Mouse (Mus musculus): ENCODE results near the gene Prmt3. TPM values are rescaled to one million over a fixed set of nuclear protein-coding genes. Genes with fewer than 3 reads are reported as not detected.

Prmt3 gene
- polyA plus RNA-seq (2014; fragmentation: Nextera tagmentation; extraction: Ambion mirVana) = 54.8 and 55.0 TPM in 2 replicates

GRCm38 (mm10) chr7:49778114-49778901 is at the start of gene Prmt3:
Gene Prmt3 (plus strand): TSS chr7:49778346.
- no peaks in the 10 kb centered on the region for H3K27me3 ChIP-seq (ENCODE audit: control insufficient read depth, insufficient read depth, low read length)
- no peaks in the 10 kb centered on the region for H3K9me3 ChIP-seq (ENCODE audit: control insufficient read depth, low read length)
- peak within 1 kb of the TSS; percentile 66 for H3K4me3 ChIP-seq (ENCODE audit: low read depth, low read length)
- under 1% methylated on average over 77 of the region's 92 CpGs for WGBS
- H3K36me3 ChIP-seq (ENCODE audit: control insufficient read depth, insufficient read depth, low read length) = 0 out of 2 replicates have a peak, but pooled peaks cover 3% of the 10 kb centered on the region
- no peaks in the 10 kb centered on the region for H3K4me1 ChIP-seq (ENCODE audit: control insufficient read depth, insufficient read depth, low read length)
- peak within 1 kb of the TSS; percentile 65; the same call in 1 of the 2 replicates for H3K27ac ChIP-seq (ENCODE audit: low read depth, low read length)
- ATAC-seq (ENCODE audit: insufficient read depth, low FRiP score, low TSS enrichment) (peak; percentile 95), DNase-seq (ENCODE audit: low spot score) (peak; percentile 99)
- peak within 1 kb of the TSS; percentile 80 for H3K4me2 ChIP-seq (ENCODE audit: low read depth)
- peak within 1 kb of the TSS; percentile 80 for H3K9ac ChIP-seq (ENCODE audit: low read length)

GRCm38 (mm10) chr7:49734342-49734741 is 43.8 kb upstream of the Prmt3 start:
- Histone ChIP-seq H3K27me3 (ENCODE audit: control insufficient read depth, insufficient read depth, low read length) (peaks cover 16% of the 10 kb centered on the region), H3K9ac (ENCODE audit: low read length) (no peak overlapping the region), H3K4me2 (ENCODE audit: low read depth) (no peak overlapping the region), H3K9me3 (ENCODE audit: control insufficient read depth, low read length) (no peaks in the 10 kb centered on the region), H3K4me1 (ENCODE audit: control insufficient read depth, insufficient read depth, low read length) (no peaks in the 10 kb centered on the region), H3K4me3 (ENCODE audit: low read depth, low read length) (no peak overlapping the region), H3K36me3 (ENCODE audit: control insufficient read depth, insufficient read depth, low read length) (no peaks in the 10 kb centered on the region), H3K27ac (ENCODE audit: low read depth, low read length) (no peak overlapping the region)
- 61% methylated on average over 4 of the region's 4 CpGs for WGBS
- no peak for DNase-seq (ENCODE audit: low spot score)
- no peak for ATAC-seq (ENCODE audit: insufficient read depth, low FRiP score, low TSS enrichment)

GRCm38 (mm10) chr7:49739448-49739847 is 38.7 kb upstream of the Prmt3 start:
- H3K36me3 ChIP-seq (ENCODE audit: control insufficient read depth, insufficient read depth, low read length) = no peaks in the 10 kb centered on the region
- no peak for DNase-seq (ENCODE audit: low spot score)
- no peak overlapping the region for H3K4me2 ChIP-seq (ENCODE audit: low read depth)
- H3K9me3 ChIP-seq (ENCODE audit: control insufficient read depth, low read length) = no peaks in the 10 kb centered on the region
- H3K4me3 ChIP-seq (ENCODE audit: low read depth, low read length) = no peak overlapping the region
- ATAC-seq (ENCODE audit: insufficient read depth, low FRiP score, low TSS enrichment) = peak; percentile 23; the same call in 1 of the 2 replicates
- no peak overlapping the region for H3K27ac ChIP-seq (ENCODE audit: low read depth, low read length)
- H3K9ac ChIP-seq (ENCODE audit: low read length) = no peak overlapping the region
- H3K27me3 ChIP-seq (ENCODE audit: control insufficient read depth, insufficient read depth, low read length) = peaks cover 23% of the 10 kb centered on the region
- WGBS = 59% methylated on average over 8 of the region's 8 CpGs
- peaks cover 2% of the 10 kb centered on the region; the same call in 1 of the 2 replicates for H3K4me1 ChIP-seq (ENCODE audit: control insufficient read depth, insufficient read depth, low read length)

- H3K9ac ChIP-seq (ENCODE audit: low read length) = no peak overlapping the region
- peaks cover 2% of the 10 kb centered on the region; the same call in 1 of the 2 replicates for H3K4me1 ChIP-seq (ENCODE audit: control insufficient read depth, insufficient read depth, low read length)
- no peaks in the 10 kb centered on the region for H3K36me3 ChIP-seq (ENCODE audit: control insufficient read depth, insufficient read depth, low read length)
- DNase-seq (ENCODE audit: low spot score) (no peak), ATAC-seq (ENCODE audit: insufficient read depth, low FRiP score, low TSS enrichment) (no peak)
- no peak overlapping the region for H3K27ac ChIP-seq (ENCODE audit: low read depth, low read length)
- no peak overlapping the region for H3K4me2 ChIP-seq (ENCODE audit: low read depth)
- H3K27me3 ChIP-seq (ENCODE audit: control insufficient read depth, insufficient read depth, low read length) = peaks cover 26% of the 10 kb centered on the region
- WGBS = 46% methylated on average over 5 of the region's 5 CpGs
- no peak overlapping the region for H3K4me3 ChIP-seq (ENCODE audit: low read depth, low read length)
- H3K9me3 ChIP-seq (ENCODE audit: control insufficient read depth, low read length) = no peaks in the 10 kb centered on the region
These were observed 36.7 kb upstream of the Prmt3 start for GRCm38 (mm10) chr7:49741474-49741873.

GRCm38 (mm10) chr7:49741923-49742322 is 36.2 kb upstream of the Prmt3 start:
- Histone ChIP-seq H3K9me3 (ENCODE audit: control insufficient read depth, low read length) (no peaks in the 10 kb centered on the region), H3K9ac (ENCODE audit: low read length) (no peak overlapping the region), H3K4me3 (ENCODE audit: low read depth, low read length) (no peak overlapping the region), H3K4me1 (ENCODE audit: control insufficient read depth, insufficient read depth, low read length) (peaks cover 2% of the 10 kb centered on the region; the same call in 1 of the 2 replicates), H3K27ac (ENCODE audit: low read depth, low read length) (no peak overlapping the region), H3K4me2 (ENCODE audit: low read depth) (no peak overlapping the region), H3K27me3 (ENCODE audit: control insufficient read depth, insufficient read depth, low read length) (peaks cover 28% of the 10 kb centered on the region), H3K36me3 (ENCODE audit: control insufficient read depth, insufficient read depth, low read length) (no peaks in the 10 kb centered on the region)
- DNase-seq (ENCODE audit: low spot score) = no peak
- peak; percentile 88 for ATAC-seq (ENCODE audit: insufficient read depth, low FRiP score, low TSS enrichment)
- WGBS = 17% methylated on average over 10 of the region's 10 CpGs

- Histone ChIP-seq H3K9me3 (ENCODE audit: control insufficient read depth, low read length) (no peaks in the 10 kb centered on the region), H3K36me3 (ENCODE audit: control insufficient read depth, insufficient read depth, low read length) (no peaks in the 10 kb centered on the region), H3K4me3 (ENCODE audit: low read depth, low read length) (no peak overlapping the region), H3K9ac (ENCODE audit: low read length) (no peak overlapping the region), H3K4me1 (ENCODE audit: control insufficient read depth, insufficient read depth, low read length) (no peaks in the 10 kb centered on the region), H3K4me2 (ENCODE audit: low read depth) (no peak overlapping the region), H3K27me3 (ENCODE audit: control insufficient read depth, insufficient read depth, low read length) (peaks cover 63% of the 10 kb centered on the region), H3K27ac (ENCODE audit: low read depth, low read length) (no peak overlapping the region)
- ATAC-seq (ENCODE audit: insufficient read depth, low FRiP score, low TSS enrichment) (no peak), DNase-seq (ENCODE audit: low spot score) (no peak)
- 10% methylated on average over 4 of the region's 4 CpGs for WGBS
These were observed 27.0 kb upstream of the Prmt3 start for GRCm38 (mm10) chr7:49751148-49751547.

- no peak overlapping the region for H3K27ac ChIP-seq (ENCODE audit: low read depth, low read length)
- H3K9me3 ChIP-seq (ENCODE audit: control insufficient read depth, low read length) = no peaks in the 10 kb centered on the region
- no peak overlapping the region for H3K4me2 ChIP-seq (ENCODE audit: low read depth)
- 34% methylated on average over 25 of the region's 25 CpGs for WGBS
- no peaks in the 10 kb centered on the region for H3K36me3 ChIP-seq (ENCODE audit: control insufficient read depth, insufficient read depth, low read length)
- no peak overlapping the region for H3K4me3 ChIP-seq (ENCODE audit: low read depth, low read length)
- no peaks in the 10 kb centered on the region; the same call in 1 of the 2 replicates for H3K4me1 ChIP-seq (ENCODE audit: control insufficient read depth, insufficient read depth, low read length)
- ATAC-seq (ENCODE audit: insufficient read depth, low FRiP score, low TSS enrichment) (no peak), DNase-seq (ENCODE audit: low spot score) (peak; percentile 50)
- H3K27me3 ChIP-seq (ENCODE audit: control insufficient read depth, insufficient read depth, low read length) = peaks cover 62% of the 10 kb centered on the region
- H3K9ac ChIP-seq (ENCODE audit: low read length) = no peak overlapping the region
These were observed 25.2 kb upstream of the Prmt3 start for GRCm38 (mm10) chr7:49752730-49753506.

GRCm38 (mm10) chr7:49754767-49755166 is 23.4 kb upstream of the Prmt3 start:
- 4% methylated on average over 9 of the region's 9 CpGs for WGBS
- ATAC-seq (ENCODE audit: insufficient read depth, low FRiP score, low TSS enrichment) = no peak
- Histone ChIP-seq H3K27ac (ENCODE audit: low read depth, low read length) (no peak overlapping the region), H3K9me3 (ENCODE audit: control insufficient read depth, low read length) (no peaks in the 10 kb centered on the region), H3K4me2 (ENCODE audit: low read depth) (no peak overlapping the region), H3K27me3 (ENCODE audit: control insufficient read depth, insufficient read depth, low read length) (peaks cover 70% of the 10 kb centered on the region), H3K9ac (ENCODE audit: low read length) (no peak overlapping the region), H3K4me3 (ENCODE audit: low read depth, low read length) (no peak overlapping the region), H3K4me1 (ENCODE audit: control insufficient read depth, insufficient read depth, low read length) (no peaks in the 10 kb centered on the region; the same call in 1 of the 2 replicates), H3K36me3 (ENCODE audit: control insufficient read depth, insufficient read depth, low read length) (no peaks in the 10 kb centered on the region)
- DNase-seq (ENCODE audit: low spot score) = peak; percentile 63
